Mouse (Mus musculus) kidney, embryonic 14.5 days (tissue): ENCODE data around the gene Ppcs. TPM values are rescaled to one million over a fixed set of nuclear protein-coding genes. Genes with fewer than 3 reads are reported as not detected.

Source experiments
- ATAC-seq: fragments of 200-750 bp; cut with Nextera tagmentation; 2 replicates; pipeline ENCODE4 v1.8.0; 2017; ENCODE audit warnings: moderate number of reproducible peaks, mild to moderate bottlenecking, moderate TSS enrichment, moderate library complexity; ENCODE audit not compliant: low FRiP score, low TSS enrichment
- H3K27ac ChIP-seq: fragments of 300-500 bp; sonication (generic); 2 replicates; pipeline ENCODE4 v1.5.1; 2014; ENCODE audit warnings: low read depth, mild to moderate bottlenecking, low read length, moderate library complexity, mixed read lengths
- H3K27me3 ChIP-seq: fragments of 300-500 bp; sonication (generic); 2 replicates; pipeline ENCODE4 v1.6.1; 2014; ENCODE audit warnings: mild to moderate bottlenecking, low read length; ENCODE audit not compliant: control insufficient read depth, insufficient read depth
- H3K36me3 ChIP-seq: fragments of 300-500 bp; sonication (generic); 2 replicates; pipeline ENCODE4 v1.6.1; 2014; ENCODE audit warnings: low read length, mixed read lengths; ENCODE audit not compliant: control insufficient read depth, insufficient read depth
- H3K4me1 ChIP-seq: fragments of 300-500 bp; sonication (generic); 2 replicates; pipeline ENCODE4 v1.6.1; 2014; ENCODE audit warnings: low read length, mixed read lengths; ENCODE audit not compliant: control insufficient read depth, insufficient read depth
- H3K4me2 ChIP-seq: fragments of 300-500 bp; sonication (generic); replicated peaks from 2 replicates; pipeline ENCODE4 v1.6.1; 2014; ENCODE audit warnings: low read depth, mild to moderate bottlenecking, low read length
- H3K4me3 ChIP-seq: fragments of 300-500 bp; sonication (generic); 2 replicates; pipeline ENCODE4 v1.5.1; 2014; ENCODE audit warnings: mild to moderate bottlenecking, low read length
- H3K9ac ChIP-seq: fragments of 300-500 bp; sonication (generic); 2 replicates; pipeline ENCODE4 v1.6.1; 2014; ENCODE audit warnings: low read depth, mild to moderate bottlenecking, low read length, moderate library complexity
- H3K9me3 ChIP-seq: fragments of 300-500 bp; sonication (generic); 2 replicates; pipeline ENCODE4 v1.6.1; 2016; ENCODE audit warnings: low read length; ENCODE audit not compliant: control insufficient read depth
- WGBS: fragments of 180-500 bp; shearing (Covaris S2); extraction: QIAGEN DNeasy Blood & Tissue Kit; methylation state at CpG from one replicate; pipeline ENCODE4 v1.1.7; 2014; 5-methylcytosine and 5-hydroxymethylcytosine counted together
- polyA plus RNA-seq: library from polyadenylated mRNA; unstranded; fragments of >200 nt; fragmentation: Nextera tagmentation; extraction: Ambion mirVana; gene quantifications from 2 replicates; pipeline ENCODE4 v1.2.1, GENCODE M21; 2014

The Ppcs gene
- 48.9 and 51.5 TPM in 2 replicates for polyA plus RNA-seq

DNA sequence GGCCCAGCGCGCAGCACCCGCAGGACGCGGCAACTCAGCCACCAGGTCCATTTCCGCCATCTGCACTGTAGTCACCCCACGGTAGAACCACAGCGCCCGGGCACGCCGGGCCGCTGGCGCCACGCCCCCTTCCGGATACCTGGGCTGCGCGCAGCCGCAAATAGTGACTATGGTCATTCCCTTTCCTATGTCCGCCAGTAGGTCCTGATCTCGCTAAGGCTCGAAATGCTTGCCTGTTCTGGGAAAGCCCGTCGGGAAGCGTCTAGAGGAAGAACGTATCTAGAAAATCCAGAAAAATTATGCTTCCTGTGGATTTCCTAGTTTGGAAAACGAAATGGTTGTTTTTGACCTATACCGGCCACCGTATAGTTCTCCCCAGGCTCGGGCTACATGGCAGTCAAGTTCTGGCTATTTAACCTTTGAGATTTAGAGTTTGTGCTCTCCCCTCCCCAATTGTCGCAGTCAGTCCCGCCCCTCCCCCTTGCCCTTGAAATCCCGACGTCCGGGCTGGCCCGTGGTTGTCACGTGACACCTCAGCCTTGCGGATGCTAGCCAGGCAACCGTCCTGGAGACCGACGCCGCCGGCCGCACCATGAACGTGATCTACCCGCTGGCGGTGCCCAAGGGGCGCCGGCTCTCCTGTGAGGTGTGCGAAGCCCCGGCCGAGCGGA lies at the start of gene Ppcs, which contains the start of gene Zmynd12:
Gene Ppcs, minus strand, starts transcription at position 127 of the 671 bp plus-strand sequence.
Gene Zmynd12, plus strand, starts transcription at position 521 of the 671 bp plus-strand sequence.
- under 1% methylated on average over 52 of the region's 52 CpGs for WGBS
- H3K36me3 ChIP-seq, result no peaks in the 10 kb centered on the region; the same call in 1 of the 2 replicates
- ATAC-seq, result peak; percentile 94

GRCm38 (mm10) chr4:119467720-119468380 lies 45.6 kb upstream of the Ppcs start:
- peaks cover 10% of the 10 kb centered on the region for H3K4me1 ChIP-seq
- 80% methylated on average over 16 of the region's 16 CpGs for WGBS
- no peak overlapping the region for H3K4me2 ChIP-seq
- no peak overlapping the region for H3K4me3 ChIP-seq
- no peak overlapping the region for H3K27ac ChIP-seq
- no peaks in the 10 kb centered on the region for H3K27me3 ChIP-seq
- H3K9me3 ChIP-seq, result no peaks in the 10 kb centered on the region
- no peak overlapping the region for H3K9ac ChIP-seq
- no peaks in the 10 kb centered on the region for H3K36me3 ChIP-seq
- ATAC-seq, result no peak

More for the DNA sequence above, at the start of gene Ppcs, which contains the start of gene Zmynd12:
- no peaks in the 10 kb centered on the region for H3K9me3 ChIP-seq
- peak within 1 kb of the TSS; percentile 91 for H3K27ac ChIP-seq
- no peaks in the 10 kb centered on the region; the same call in 1 of the 2 replicates for H3K4me1 ChIP-seq
- peak within 1 kb of the TSS; percentile 75 for H3K9ac ChIP-seq
- H3K27me3 ChIP-seq, result no peaks in the 10 kb centered on the region
- H3K4me3 ChIP-seq, result peak within 1 kb of the TSS; percentile 68
- peak within 1 kb of the TSS; percentile 56 for H3K4me2 ChIP-seq

DNA sequence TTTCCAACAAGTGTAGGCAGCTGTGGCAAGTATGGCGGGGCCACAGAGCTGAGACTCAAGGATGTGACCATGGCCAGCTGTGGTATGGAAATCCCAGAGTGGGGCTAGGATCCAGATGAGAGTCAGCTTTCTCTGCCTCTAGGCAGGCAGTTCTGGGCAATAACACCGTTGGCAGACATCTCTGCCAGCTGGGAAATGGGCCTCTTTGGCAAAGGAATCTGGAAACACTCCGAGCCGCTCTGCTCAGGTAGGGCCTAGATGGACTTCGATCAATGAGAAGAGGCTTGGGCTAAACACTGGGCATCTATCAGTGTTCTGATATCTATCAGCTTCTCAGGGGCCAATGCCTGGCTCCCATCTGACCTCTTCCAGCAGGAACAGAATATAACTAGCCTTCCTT lies 43.6 kb upstream of the Ppcs start:
- ATAC-seq, result no peak
- Histone ChIP-seq H3K4me2 (no peak overlapping the region), H3K27ac (no peak overlapping the region), H3K27me3 (no peaks in the 10 kb centered on the region), H3K4me3 (no peak overlapping the region), H3K9me3 (no peaks in the 10 kb centered on the region), H3K4me1 (peaks cover 13% of the 10 kb centered on the region; the same call in 1 of the 2 replicates), H3K9ac (no peak overlapping the region), H3K36me3 (no peaks in the 10 kb centered on the region)
- WGBS, result 89% methylated on average over 5 of the region's 5 CpGs

DNA sequence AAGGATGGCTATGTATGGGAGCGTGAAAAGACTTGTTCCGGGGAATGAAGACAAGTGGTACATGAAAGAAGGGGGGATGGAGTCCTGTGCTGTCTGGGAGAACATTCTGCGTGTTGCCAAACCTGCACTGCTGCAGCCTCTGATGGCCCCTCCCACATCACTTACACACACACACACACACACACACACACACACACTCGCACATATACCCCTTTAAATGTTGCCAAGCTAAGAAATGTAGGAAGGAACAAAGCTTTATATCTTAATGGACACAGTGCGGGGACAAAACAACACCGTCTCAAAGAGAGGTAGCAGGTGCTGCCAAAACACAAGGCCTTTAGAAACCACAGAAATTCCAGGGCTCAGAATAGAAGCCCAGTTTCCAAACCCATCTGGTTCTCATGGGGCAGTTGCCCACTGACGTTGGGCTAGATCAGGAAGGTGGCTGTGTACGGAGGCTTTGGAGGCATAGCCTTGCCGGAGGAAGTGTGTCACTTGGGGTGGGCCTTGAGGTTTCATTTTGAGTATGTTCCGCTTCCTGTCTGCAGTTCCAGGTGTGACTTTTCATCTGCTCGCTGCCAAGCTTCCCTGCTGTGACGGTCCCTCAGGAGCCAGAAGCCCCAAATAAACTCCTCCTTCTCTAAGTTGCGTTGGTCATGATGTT lies 41.7 kb upstream of the Ppcs start:
- ATAC-seq, result no peak
- Histone ChIP-seq H3K36me3 (no peaks in the 10 kb centered on the region), H3K27ac (no peak overlapping the region), H3K9ac (no peak overlapping the region), H3K27me3 (no peaks in the 10 kb centered on the region), H3K4me3 (no peak overlapping the region), H3K4me2 (no peak overlapping the region), H3K9me3 (no peaks in the 10 kb centered on the region), H3K4me1 (peaks cover 13% of the 10 kb centered on the region; the same call in 1 of the 2 replicates)
- 79% methylated on average over 13 of the region's 13 CpGs for WGBS

DNA sequence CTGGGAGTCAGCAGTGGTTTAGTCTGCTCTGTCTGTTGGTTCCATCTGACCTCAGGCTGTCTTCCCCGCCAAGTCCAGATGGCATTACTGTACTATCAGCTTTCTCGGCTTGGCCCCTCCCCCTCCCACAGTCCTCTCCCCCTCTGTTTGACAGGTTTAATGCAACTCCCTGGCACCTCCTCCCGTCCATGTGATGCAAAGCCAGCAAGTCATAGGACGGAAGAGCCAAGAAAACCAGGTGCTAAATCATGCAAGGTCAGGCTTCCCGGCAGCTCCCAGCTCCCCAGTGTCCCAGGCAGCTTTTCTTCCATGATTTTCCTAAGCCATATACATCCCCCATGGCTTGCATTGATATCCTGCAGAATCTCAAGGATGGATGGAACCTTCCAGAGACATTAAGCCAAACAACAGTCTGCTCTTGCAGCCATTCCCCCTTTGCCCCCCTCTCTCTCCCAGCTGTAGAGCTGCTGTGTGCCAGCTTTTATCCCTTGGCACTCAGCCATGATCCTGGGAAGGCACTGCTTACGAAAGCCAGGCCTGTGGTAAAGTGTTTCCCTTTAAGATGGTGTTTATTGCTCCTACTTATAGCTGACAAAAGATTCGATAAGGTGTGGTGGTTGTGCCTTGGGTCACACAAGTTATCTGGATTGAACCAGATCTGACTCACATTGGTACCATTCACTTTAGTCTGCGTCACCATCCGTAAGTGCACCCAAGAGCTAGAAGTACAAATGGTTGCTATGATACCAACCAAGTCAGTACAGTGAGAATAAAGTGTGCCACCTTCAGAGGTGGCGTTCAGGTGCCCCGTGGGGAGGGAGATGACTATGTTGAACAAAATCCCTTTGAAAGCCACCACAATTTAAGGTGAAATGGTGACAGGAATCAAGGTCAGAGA lies 40.9 kb upstream of the Ppcs start:
- no peaks in the 10 kb centered on the region for H3K27me3 ChIP-seq
- 47% methylated on average over 11 of the region's 11 CpGs for WGBS
- no peak overlapping the region for H3K9ac ChIP-seq
- peak; percentile 77 for ATAC-seq
- no peaks in the 10 kb centered on the region for H3K9me3 ChIP-seq
- no peaks in the 10 kb centered on the region for H3K36me3 ChIP-seq
- no peak overlapping the region for H3K4me3 ChIP-seq
- H3K27ac ChIP-seq, result no peak overlapping the region
- H3K4me1 ChIP-seq, result peaks cover 13% of the 10 kb centered on the region; the same call in 1 of the 2 replicates
- H3K4me2 ChIP-seq, result no peak overlapping the region

DNA sequence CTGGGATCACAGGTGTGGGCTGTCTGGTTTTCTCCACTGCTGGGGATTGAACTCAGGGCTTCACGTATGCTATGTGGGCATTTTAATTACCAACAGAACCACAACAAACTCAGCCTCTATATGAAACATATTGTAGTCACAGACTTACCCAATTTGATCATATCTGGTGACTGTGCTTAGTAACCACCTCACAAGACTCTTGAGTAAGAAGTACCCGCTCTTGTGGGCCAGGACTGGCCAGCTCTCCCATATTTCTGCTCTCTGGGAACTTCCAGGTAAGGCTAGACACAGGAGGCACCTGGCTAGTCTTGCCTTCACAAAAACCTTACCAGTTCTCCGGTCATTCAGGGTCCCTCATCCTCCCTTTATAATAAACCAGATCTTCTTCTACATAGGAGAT lies 40.2 kb upstream of the Ppcs start:
- H3K36me3 ChIP-seq, result no peaks in the 10 kb centered on the region
- H3K9me3 ChIP-seq, result no peaks in the 10 kb centered on the region
- peak; percentile 18; the same call in 1 of the 2 replicates for ATAC-seq
- no peak overlapping the region for H3K9ac ChIP-seq
- no peak overlapping the region for H3K4me2 ChIP-seq
- H3K27ac ChIP-seq, result no peak overlapping the region
- H3K4me1 ChIP-seq, result peaks cover 13% of the 10 kb centered on the region; the same call in 1 of the 2 replicates
- H3K27me3 ChIP-seq, result no peaks in the 10 kb centered on the region
- WGBS, result 85% methylated on average over 3 of the region's 3 CpGs
- H3K4me3 ChIP-seq, result no peak overlapping the region

GRCm38 (mm10) chr4:119460728-119461141 lies 38.5 kb upstream of the Ppcs start:
- H3K9ac ChIP-seq, result no peak overlapping the region
- H3K4me3 ChIP-seq, result no peak overlapping the region
- no peak overlapping the region for H3K27ac ChIP-seq
- H3K9me3 ChIP-seq, result no peaks in the 10 kb centered on the region
- H3K27me3 ChIP-seq, result no peaks in the 10 kb centered on the region
- 27% methylated on average over 8 of the region's 8 CpGs for WGBS
- H3K4me2 ChIP-seq, result no peak overlapping the region
- no peaks in the 10 kb centered on the region for H3K36me3 ChIP-seq
- ATAC-seq, result peak; percentile 62
- H3K4me1 ChIP-seq, result peaks cover 13% of the 10 kb centered on the region; the same call in 1 of the 2 replicates

- Histone ChIP-seq H3K9ac (no peak overlapping the region), H3K27me3 (no peaks in the 10 kb centered on the region), H3K4me1 (peaks cover 13% of the 10 kb centered on the region; the same call in 1 of the 2 replicates), H3K36me3 (no peaks in the 10 kb centered on the region), H3K4me2 (no peak overlapping the region), H3K9me3 (no peaks in the 10 kb centered on the region), H3K27ac (no peak overlapping the region), H3K4me3 (no peak overlapping the region)
- ATAC-seq, result no peak
- WGBS, result 61% methylated on average over 5 of the region's 5 CpGs
These were observed 38.1 kb upstream of the Ppcs start for GRCm38 (mm10) chr4:119460296-119460695.
